Mouse (Mus musculus): Measurements from ENCODE around the gene St8sia6. TPM values are rescaled to one million over a fixed set of nuclear protein-coding genes. Genes with fewer than 3 reads are reported as not detected.

The St8sia6 gene
- total RNA-seq, 2 experiments from 2014 or later: 0.47 to 1.2 TPM

DNA sequence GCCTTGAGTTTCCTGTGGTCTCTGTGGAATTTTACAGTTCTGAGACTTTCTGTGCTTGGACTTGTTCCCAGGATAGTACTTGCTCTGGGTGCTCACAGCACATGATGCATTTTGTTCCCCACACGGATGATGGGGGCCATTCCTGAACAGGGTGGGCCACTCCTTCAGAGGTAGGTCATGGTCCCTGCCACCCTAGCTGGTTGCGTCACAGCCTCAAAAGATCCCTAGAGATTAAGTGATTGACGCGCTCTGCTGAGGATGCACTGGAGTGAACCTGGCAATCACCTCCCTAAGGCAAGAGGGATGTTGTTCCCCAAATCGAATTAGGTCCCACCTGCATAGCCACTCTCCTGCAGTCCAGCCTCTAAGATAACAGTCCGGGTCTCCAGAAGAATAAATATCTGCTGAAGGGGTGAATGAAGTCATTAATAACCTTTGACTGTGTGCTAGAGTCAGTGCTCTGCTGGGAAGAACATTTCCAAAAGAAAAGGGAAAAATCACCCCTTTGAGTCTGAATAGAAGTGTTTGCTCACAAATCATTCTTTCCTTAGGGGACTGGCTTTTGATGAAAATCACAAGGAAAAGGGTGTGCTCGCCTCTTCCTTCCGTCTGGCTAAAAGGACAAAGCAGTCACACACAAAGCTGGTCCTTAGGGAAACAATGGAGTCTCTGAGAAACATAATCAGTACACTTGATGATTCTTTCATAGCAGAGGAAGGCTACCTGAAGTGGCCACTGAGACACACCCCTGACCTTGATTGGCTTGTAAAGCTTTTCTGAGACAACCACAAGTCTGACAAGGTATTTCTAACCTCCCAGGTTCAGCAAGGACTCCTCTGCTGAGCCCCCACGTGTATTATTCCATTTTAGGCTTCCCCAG is 26.1 kb downstream of the St8sia6 start:
- DNase-seq: no peak

DNA sequence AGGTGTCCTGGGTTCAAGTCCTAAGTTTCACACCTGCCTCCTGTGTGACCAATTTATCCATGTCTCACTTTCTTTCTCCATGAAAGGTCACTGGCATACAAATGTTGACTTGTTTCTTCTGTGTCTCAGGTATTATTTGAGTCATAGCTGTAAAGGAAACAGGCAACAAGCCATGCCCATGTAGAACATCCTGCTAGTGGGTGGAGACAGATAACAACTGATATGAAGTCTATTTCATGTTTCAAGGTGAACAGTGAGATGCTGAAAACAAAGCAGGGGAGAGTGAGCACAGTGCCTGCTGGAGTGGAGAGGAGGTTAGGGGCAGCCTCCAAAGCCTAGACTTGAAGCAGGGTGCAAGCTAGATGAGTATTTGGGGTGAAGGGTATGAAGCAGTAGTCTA is 33.5 kb downstream of the St8sia6 start:
- DNase-seq: no peak
- intact Hi-C loops (cut with DNase I): no loop called here

More for the DNA sequence above, 26.1 kb downstream of the St8sia6 start:
- intact Hi-C loops (cut with DNase I): no loop called here

DNA sequence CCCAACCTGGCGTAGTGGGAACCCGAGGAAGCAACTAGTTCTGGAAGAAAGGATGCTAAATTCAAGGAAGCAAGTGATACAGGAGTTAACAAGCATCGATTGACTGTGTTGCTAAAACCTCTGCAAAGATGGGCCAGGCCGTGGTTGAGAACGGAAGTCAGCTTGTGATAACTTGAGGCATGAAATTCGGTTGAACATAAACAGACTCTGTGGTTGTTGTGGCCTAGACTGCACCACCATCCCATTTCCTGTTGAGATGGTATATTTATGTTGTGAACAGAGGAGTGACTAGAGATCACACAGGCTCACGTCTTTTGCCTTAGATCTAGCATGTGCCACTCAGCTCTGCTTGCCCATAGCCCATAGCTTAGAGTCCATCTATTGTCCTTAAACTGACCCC is 36.5 kb downstream of the St8sia6 start:
- DNase-seq: no peak
- intact Hi-C loops (cut with DNase I): no loop called here

DNA sequence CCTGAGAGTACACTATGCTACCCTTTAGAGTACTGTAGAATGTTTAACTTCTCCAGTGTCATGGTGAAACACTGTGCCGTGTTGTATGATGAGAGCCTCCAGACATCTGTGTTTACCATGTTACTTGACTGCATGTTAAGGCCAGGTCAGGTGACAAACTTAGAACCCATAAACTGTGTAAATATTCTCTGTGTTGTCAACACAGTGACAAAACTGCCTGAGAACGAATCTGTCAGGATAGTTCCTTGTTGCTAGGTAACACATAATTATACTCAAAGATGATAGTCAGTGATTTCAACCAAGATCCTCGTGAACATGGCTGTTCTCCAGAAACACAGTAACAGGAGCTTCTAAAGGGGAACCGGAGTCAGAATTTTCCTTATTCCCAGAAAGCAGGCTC is 38.1 kb downstream of the St8sia6 start:
- no peak for DNase-seq
- intact Hi-C loops (cut with DNase I): no loop called here

DNA sequence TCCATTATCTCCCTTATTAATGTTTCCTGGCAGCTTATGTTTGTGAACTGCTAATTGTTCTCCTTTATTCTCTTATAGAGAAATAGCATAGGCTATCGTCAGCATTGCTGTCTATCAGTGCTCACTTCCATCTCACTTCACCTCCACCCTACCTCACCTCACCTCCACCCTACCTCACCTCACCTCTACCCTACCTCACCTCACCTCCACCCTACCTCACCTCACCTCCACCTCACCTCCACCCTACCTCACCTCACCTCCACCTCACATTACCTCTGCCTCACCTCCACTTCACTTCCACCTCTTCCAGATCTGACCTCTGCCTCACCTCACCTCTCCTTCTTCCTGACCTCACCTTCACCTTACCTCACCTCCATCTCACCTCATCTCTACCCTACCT is 42.2 kb downstream of the St8sia6 start:
- intact Hi-C loops (cut with DNase I): no loop called here
- DNase-seq: no peak

DNA sequence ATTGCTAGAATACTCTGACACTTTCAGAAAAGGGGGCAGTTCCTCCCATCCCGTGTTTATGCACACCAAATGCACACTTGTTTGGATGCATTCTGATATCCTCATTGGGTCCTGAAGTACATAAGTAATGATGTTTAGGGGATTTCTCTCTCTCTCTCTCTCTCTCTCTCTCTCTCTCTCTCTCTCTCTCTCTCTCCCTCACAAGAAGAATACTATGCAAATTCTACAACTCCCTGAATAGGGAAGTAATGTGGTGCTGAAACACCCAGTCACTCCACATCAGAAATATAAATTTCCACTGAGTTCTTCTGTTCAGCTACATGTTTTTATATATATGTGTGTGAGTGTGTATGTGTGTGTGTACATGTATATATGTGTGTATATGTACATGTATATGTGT is 43.1 kb downstream of the St8sia6 start:
- intact Hi-C loops (cut with DNase I): no loop called here

DNA sequence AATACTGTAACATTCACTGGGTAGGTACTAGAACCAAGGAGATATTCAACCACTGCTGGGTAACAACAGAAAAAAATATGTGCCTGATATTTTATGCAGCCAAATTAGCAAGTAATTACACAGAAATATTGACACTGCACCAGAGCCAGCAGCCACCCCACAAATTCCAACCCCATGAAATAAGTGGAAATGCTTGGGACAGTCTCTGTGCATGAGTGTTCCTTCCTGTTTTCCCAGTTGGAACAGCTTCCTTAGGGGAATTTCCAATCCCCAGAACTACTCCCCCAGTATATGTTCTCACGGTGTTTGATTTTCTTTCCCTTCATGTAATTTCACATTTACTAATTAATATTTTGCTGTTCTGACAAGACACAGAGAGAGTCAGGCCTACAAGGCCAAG is 43.8 kb downstream of the St8sia6 start:
- intact Hi-C loops (cut with DNase I): no loop called here
- DNase-seq: no peak

More for the DNA sequence above, 43.1 kb downstream of the St8sia6 start:
- DNase-seq: no peak

DNA sequence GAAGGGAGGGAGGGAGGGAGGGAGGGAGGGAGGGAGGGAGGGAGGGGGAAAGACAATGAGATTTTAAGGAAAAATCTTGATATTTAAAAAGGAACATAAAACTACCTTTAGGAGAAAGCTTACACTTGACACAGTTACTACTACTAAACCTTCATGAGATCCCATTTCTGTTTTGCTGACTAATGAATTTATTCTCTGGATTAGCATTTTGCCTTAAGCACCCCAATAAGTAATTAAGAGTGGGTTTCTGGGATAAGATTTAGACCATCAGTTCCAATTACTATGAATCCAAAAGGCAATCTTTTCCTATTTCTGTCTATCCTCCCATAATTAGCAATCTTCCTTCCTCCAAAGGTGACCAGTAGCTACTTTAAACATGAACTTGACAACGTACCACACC is 44.7 kb downstream of the St8sia6 start:
- intact Hi-C loops (cut with DNase I): no loop called here

DNA sequence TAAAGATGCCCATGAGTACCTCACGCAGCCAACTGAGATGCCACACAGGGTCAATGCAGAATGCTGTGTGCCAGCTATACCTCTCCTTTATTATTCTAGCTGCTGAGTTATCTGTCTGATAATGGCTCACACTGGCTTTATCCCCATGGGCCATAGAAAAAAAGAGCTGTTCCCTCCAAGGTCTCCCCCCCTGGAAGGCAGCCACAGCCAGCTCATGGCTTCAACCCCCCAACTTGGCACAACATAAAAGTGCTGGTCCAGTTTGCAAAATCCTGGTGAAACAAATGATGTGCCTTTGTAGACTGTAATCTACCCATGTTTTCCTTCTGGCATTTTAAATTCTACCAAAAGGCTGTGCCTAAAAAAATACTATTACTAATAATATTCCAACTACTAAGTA is 46.3 kb downstream of the St8sia6 start:
- DNase-seq: no peak
- intact Hi-C loops (cut with DNase I): no loop called here

More for the DNA sequence above, 44.7 kb downstream of the St8sia6 start:
- DNase-seq: no peak

DNA sequence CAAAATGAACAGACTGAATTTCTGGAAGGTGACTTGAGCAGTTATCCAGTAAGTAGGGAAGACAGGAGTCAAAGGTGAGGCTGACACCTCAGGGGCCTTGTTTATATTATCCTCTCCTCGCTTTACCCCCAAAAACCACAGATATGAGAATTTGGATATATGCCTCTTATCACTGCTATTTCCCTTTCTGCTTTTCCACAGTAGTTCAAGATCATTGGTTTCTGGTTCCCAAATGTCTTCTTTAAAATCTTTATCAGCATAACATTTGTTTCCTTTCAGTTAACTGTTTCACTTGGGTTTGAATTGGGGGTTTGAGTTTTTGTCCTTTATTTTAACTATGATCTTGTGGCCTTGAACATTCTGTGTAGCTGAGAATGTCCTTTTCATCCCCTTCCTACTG is 47.8 kb downstream of the St8sia6 start:
- DNase-seq: no peak
- intact Hi-C loops (cut with DNase I): no loop called here

DNA sequence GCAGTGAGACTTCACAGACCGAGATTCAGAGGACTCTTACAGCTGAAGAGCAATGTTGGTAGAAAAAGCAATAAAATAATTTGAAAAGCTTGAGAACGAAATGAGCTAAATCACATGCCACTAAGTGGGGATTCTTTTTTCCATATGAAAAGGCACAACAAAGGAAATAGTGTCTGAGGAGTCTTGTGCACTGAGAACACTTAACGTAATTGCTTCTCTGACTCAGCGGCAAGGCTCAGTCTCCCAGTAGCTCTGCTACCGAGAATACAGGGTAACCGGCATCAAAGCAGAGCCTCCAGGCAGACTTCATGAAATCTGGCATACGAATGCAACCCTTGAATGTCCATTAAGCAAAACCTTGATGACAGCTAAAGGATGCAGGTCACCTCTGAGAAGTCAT is 55.2 kb downstream of the St8sia6 start:
- no peak for DNase-seq
- intact Hi-C loops (cut with DNase I): no loop called here

DNA sequence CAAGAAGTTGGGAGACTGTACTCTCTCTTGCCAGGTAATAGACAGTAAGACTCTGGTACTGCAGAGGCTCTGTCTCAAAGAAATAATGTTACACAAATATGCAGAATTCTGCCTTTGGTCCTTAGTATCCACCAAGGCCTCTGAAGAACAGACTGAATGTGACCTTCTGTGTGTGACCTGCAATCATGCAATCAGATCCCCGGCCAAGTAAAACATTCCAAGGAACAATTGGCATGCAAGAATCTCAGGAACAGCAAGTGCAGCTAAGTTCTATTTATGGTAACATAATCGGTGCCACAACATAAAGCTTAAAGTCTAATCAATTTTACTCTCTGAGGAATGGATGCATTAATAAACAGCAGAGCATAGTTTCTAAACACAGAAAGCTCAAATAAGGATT is 66.0 kb downstream of the St8sia6 start:
- intact Hi-C loops (cut with DNase I): no loop called here
- DNase-seq: no peak

DNA sequence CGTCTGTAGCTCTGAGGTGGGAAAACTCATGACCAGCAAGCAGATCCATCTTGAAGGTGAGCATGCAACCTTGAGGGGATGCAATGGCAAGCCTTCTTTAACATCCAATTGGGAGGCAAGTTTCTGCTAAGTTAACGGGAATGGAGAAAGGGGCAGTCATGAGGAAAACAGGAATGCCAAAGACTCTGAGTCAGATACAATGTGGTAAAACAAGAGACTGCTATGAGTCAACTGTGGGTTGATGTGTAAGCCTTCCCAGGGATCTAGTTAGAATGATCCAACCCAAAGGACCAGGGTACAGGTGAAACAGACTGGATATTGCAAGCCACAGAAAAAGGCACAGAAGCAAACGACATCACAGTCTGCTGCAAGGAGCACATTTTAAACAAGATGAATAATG is 68.3 kb downstream of the St8sia6 start:
- no peak for DNase-seq
- intact Hi-C loops (cut with DNase I): no loop called here

DNA sequence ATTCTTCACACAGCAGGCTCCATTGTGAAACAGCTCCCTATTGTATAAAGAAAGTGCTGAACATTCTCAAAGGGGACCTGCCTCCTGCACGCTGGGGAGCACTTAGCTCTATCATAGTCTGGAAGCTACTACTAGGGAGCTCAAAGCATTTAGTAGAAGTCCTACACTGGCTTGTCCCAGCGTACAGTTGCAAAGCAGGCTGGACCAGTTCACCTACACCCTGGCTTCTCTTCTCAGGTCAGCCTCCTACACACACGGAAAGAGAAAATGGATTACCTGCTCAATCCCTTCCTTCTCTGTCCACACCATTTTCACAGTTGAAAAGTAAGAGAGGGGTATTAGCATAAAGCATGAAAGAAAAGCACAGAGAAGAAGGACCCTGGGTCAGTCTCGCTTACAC is 71.6 kb downstream of the St8sia6 start:
- intact Hi-C loops (cut with DNase I): no loop called here
- no peak for DNase-seq

DNA sequence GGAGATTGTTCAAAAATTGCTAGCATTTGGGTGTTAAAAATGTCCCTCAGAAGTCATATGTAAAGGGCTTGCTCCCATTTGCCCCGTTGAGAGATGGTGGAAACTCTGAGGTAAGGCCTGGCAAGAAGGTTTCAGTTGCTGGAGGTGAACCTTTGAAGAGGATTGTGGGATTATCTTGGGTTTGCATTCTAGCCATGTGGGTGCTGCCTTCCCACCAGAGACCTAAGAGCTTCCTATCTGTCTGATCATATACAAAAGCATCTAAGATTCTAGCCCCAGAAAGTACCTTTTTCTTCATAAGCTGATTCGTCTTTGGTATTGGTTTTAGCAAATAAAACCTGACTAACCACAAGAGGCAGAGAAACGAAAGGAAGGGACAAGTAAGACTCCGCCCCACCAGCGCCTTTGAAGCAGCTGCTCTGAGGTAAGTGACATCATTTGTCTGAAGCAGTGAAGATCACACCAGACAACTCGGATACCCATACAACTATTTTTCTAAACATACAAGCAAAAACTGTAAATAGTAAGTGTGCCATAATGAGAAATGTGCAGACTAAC is 75.2 kb downstream of the St8sia6 start:
- intact Hi-C loops (cut with DNase I): no loop called here
- no peak for DNase-seq

DNA sequence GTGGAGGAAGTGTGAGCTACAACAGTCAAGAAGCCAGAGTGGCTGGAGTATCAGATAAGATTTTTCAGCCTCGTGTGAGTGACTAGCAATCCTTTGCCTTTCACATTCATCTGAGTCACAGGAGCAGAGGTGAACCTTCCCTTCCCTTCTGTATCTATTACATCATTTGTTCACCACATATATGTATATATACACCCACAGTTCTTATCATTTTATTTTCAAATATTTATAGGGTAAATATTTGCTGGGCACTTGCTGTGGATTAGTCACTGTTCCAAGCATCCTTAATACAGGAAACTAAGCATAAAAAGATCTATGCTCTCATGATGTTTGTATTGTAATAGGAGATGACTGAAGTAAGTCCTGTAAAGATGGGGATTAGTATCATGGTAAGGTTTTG is 85.1 kb downstream of the St8sia6 start:
- no peak for DNase-seq

DNA sequence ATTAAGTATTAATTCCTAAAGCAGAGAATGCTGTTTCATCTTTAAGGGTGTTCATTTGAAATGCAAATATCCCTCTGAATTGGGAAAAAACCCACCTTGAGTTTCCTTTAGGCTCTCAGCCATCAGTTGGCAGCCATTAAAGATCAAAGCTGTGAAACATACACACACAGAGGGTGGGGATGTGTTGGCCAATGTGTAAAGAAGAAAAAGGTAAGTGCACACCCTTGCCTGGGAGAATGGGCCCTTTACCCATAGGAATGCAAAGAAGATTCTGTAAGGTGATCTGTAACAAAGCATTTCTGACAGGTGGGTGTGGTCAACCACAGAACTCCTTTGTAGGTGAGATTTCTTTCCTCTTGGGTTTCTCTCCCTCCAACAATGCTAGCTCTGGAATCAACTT is 96.3 kb downstream of the St8sia6 start:
- DNase-seq: no peak
- intact Hi-C loops (cut with DNase I): no loop called here

More for the DNA sequence above, 85.1 kb downstream of the St8sia6 start:
- intact Hi-C loops (cut with DNase I): no loop called here

DNA sequence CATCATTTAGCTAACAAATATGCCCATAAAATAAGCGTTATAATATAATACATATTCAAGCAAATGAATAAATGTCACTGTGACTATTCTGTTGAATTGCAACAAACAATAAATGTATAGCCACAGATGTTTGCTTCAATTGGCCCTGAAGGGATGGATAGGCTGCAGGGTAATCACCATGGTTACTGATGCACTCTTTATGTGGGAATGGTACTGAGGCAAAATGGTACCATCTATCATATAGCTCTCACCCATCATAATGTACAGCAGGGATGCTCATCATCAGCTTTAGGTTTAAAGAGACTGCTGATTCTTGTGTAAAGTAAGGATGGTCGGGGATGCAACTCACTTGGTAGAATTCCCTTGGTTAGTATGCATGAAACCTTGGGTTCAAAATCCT is 99.4 kb downstream of the St8sia6 start:
- DNase-seq: no peak
- intact Hi-C loops (cut with DNase I): no loop called here

DNA sequence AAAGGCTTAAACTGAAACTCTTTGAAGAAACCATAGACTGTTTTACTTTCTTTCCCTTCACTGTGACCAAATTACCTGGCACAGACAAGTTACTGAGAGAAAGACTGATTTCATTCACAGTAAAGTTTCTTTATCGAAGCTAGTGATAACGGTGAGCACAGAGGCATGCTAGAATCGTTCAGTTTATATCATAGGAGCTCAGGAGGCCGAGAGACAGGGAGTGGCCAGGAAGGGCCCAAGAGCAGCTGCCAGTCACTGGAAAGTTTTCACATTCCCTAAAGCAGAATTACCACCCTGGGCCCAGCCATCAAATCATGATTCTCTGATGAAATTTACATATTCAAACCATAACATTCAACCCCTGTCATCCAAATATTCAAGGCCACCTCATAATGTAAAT is 109.5 kb downstream of the St8sia6 start:
- intact Hi-C loops (cut with DNase I): no loop called here

DNA sequence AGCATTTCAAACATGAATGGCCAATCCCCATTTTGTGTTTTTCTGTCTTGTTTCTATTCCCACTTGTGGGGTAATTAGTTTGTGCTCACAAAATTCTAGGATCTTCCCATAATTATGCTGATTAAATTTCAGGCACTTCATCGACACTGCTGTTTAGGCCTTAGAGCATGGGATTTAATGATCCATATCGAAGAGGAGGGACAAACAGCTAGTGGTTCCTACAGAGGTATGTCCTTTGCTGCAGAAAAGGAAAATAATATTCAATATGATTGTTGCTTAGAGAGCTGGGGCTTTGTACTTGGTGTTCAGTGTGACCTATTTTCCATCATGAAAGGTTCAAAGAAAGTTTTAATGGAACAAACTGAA is 110.7 kb downstream of the St8sia6 start:
- intact Hi-C loops (cut with DNase I): no loop called here
- no peak for DNase-seq

More for the DNA sequence above, 109.5 kb downstream of the St8sia6 start:
- DNase-seq: no peak

DNA sequence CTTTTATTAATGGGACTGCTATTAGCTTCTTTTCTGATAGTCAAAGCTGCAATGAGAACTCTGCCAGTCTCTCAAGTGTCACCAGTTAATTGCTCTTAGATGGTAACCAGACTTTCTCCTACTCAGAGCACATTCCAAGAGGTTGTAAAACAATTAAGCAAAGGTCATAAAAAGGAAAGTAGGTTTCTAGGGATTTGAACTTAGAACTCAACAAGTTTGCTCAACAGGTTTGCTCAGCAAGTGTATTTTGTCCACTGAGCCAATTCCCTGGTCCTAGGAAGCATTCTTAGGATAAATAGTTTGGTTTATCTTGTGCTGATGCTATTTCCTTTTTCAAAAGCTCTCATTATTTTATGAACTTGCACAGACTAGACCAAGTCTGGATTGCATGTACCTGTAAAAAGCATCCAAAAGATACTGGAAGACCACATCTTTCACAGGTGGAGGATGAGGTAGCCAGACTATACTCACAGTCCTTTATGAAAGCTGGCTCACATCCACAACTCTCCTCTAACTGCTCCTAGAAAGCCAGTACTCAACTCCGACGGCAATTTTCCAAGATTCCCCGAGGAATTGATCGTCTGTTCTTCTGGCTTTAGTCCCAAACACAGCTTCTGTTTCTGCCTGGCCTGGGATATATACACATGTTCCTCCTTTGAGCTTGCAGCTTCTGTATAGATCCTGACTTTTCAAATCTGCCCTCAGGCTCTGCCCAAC is 111.2 kb downstream of the St8sia6 start:
- DNase-seq: no peak
- intact Hi-C loops (cut with DNase I): no loop called here

DNA sequence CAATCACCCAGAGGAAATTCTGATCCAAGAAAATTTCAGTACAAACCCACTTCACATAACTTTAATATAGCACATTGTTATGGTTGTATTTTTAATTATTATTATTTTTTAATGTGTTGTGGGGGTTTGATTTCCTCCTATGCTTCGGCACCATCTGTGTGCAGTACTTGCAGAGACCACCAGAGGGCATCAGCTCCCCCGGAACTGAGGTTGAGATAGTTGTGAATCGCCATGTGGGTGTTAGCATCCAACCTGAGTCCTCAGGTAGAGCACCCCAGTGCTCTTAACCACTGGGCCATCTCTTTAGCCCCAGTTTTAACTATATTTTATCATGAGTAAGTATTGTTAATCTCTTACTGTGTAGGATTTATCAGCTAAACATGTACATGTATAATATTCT is 120.9 kb downstream of the St8sia6 start:
- DNase-seq: no peak
- intact Hi-C loops (cut with DNase I): no loop called here
